In the genomic region with DNA sequence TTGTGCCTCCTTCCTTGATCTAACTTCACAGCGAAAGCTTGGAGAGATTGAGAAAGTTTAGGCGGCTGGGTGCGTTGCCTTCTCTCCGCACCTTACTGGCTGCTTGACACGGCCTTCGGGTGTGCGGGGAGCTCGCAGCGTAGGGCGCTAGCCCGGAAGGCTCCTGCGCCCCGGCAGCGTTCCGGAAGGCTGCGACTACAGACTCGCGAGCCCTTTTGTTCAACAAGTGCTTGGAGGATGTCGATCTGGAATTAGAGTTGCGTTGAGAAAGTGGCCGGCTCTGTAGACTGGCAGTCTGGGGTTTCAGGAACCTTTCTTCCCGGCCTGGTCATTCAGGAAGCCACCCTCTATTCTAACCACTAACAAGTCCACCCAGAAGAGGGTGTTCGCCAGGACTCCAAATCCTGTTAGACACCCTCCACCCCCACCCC, we compare ENCODE assay signal across 8 mouse cellular contexts. TPM values are rescaled to one million over a fixed set of nuclear protein-coding genes. Genes with fewer than 3 reads are reported as not detected.
DNase-seq lines count a peak whose midpoint lies in the region; ATAC-seq and TF ChIP-seq lines count a peak whose summit lies in the region.

No protein-coding gene starts in this region.

- WGBS in forebrain, embryonic 16.5 days, result under 1% methylated on average over 23 of the region's 23 CpGs
- 1% methylated on average over 23 of the region's 23 CpGs for WGBS in intestine, embryonic 14.5 days
- under 1% methylated on average over 23 of the region's 23 CpGs for WGBS in lung, embryonic 14.5 days

- no peak for ATAC-seq in forebrain, embryonic 16.5 days
- no peak for ATAC-seq in intestine, embryonic 14.5 days (replicated peaks; ENCODE audit: low FRiP score, low TSS enrichment, low read depth)
- no peak for ATAC-seq in lung, embryonic 14.5 days (ENCODE audit: insufficient read depth)

- DNase-seq in layer of hippocampus, adult 2 months (ENCODE audit: low spot score in 2 of 2), result no peak
- DNase-seq in layer of hippocampus, adult 9-11 months, result no peak
- peak; percentile 43 for DNase-seq in adrenal gland, postnatal 10 days
- peak; percentile 71 for DNase-seq in intestine, embryonic 14.5 days (ENCODE audit: low spot score)
- peak; percentile 48 for DNase-seq in lung, embryonic 14.5 days
- DNase-seq in retina, embryonic 14.5 days (ENCODE audit: low spot score), result peak; percentile 30
- DNase-seq in left cerebral cortex, adult 9 months (ENCODE audit: low spot score in 2 of 2), result no peak

- H3K9me3 ChIP-seq in forebrain, embryonic 16.5 days (ENCODE audit: control insufficient read depth, low read length), result no peaks in the 10 kb centered on the region
- H3K9me3 ChIP-seq in intestine, embryonic 14.5 days (ENCODE audit: control insufficient read depth, low read length), result no peaks in the 10 kb centered on the region
- no peaks in the 10 kb centered on the region for H3K9me3 ChIP-seq in lung, embryonic 14.5 days (ENCODE audit: low read depth, low read length)

- no peaks in the 10 kb centered on the region for H3K27me3 ChIP-seq in forebrain, embryonic 16.5 days (replicated peaks; ENCODE audit: control insufficient read depth, insufficient read depth, low read length)
- no peaks in the 10 kb centered on the region for H3K27me3 ChIP-seq in intestine, embryonic 14.5 days (replicated peaks; ENCODE audit: control insufficient read depth, insufficient read depth, low read length)
- H3K27me3 ChIP-seq in lung, embryonic 14.5 days (ENCODE audit: insufficient read depth, low read length), result peaks cover 11% of the 10 kb centered on the region; the same call in 1 of the 2 replicates

- H3K27ac ChIP-seq in layer of hippocampus, adult 2 months, result peak overlapping the region; percentile 54
- H3K27ac ChIP-seq in forebrain, embryonic 16.5 days (ENCODE audit: low read length), result no peak overlapping the region
- no peak overlapping the region for H3K27ac ChIP-seq in intestine, embryonic 14.5 days (ENCODE audit: low read depth)
- no peak overlapping the region for H3K27ac ChIP-seq in lung, embryonic 14.5 days (ENCODE audit: low read depth)

- H3K36me3 ChIP-seq in forebrain, embryonic 16.5 days (ENCODE audit: control insufficient read depth, insufficient read depth), result no peaks in the 10 kb centered on the region
- no peaks in the 10 kb centered on the region for H3K36me3 ChIP-seq in intestine, embryonic 14.5 days (ENCODE audit: control insufficient read depth, insufficient read depth, low read length)
- no peaks in the 10 kb centered on the region for H3K36me3 ChIP-seq in lung, embryonic 14.5 days (ENCODE audit: insufficient read depth)

- peaks cover 18% of the 10 kb centered on the region for H3K4me1 ChIP-seq in forebrain, embryonic 16.5 days (replicated peaks; ENCODE audit: control insufficient read depth, insufficient read depth, low read length)
- H3K4me1 ChIP-seq in intestine, embryonic 14.5 days (replicated peaks; ENCODE audit: control insufficient read depth, insufficient read depth, low read length), result peaks cover 13% of the 10 kb centered on the region
- H3K4me1 ChIP-seq in lung, embryonic 14.5 days (ENCODE audit: insufficient read depth), result 0 out of 2 replicates have a peak, but pooled peaks cover 9% of the 10 kb centered on the region

- peak overlapping the region; percentile 64 for H3K9ac ChIP-seq in forebrain, embryonic 16.5 days (replicated peaks; ENCODE audit: low read depth, low read length)
- peak overlapping the region; percentile 63 for H3K9ac ChIP-seq in intestine, embryonic 14.5 days (ENCODE audit: low read length)
- peak overlapping the region; percentile 58 for H3K9ac ChIP-seq in lung, embryonic 14.5 days

- TF ChIP-seq CTCF in layer of hippocampus, adult 2 months (conservative IDR thresholded peaks at IDR 0.05), result no peak
- no peak for TF ChIP-seq CTCF in lung, embryonic 14.5 days (IDR thresholded peaks at IDR 0.05; ENCODE audit: low read depth)

- H3K4me3 ChIP-seq in layer of hippocampus, adult 2 months, result peak overlapping the region; percentile 89
- peak overlapping the region; percentile 75 for H3K4me3 ChIP-seq in forebrain, embryonic 16.5 days (replicated peaks; ENCODE audit: low read length)
- H3K4me3 ChIP-seq in intestine, embryonic 14.5 days (ENCODE audit: low read depth, low read length), result peak overlapping the region; percentile 79
- peak overlapping the region; percentile 57 for H3K4me3 ChIP-seq in lung, embryonic 14.5 days (ENCODE audit: low read depth, low read length)

- H3K4me2 ChIP-seq in forebrain, embryonic 16.5 days (ENCODE audit: low read length), result peak overlapping the region; percentile 92
- H3K4me2 ChIP-seq in intestine, embryonic 14.5 days (ENCODE audit: low read length), result peak overlapping the region; percentile 93
- H3K4me2 ChIP-seq in lung, embryonic 14.5 days, result peak overlapping the region; percentile 92

RNA-seq across cellular contexts. Expression of gene Hpcal1, which starts 1.2 kb away (rescaled TPM):
- total RNA-seq in layer of hippocampus, adult 2 months (2021), result 10 to 100 TPM; 54.3 to 64.6 TPM
- 10 to 100 TPM; 25.4 to 26.2 TPM for total RNA-seq in adrenal gland, postnatal 10 days (2021)
- 34.6 and 47.1 TPM in 2 replicates for polyA plus RNA-seq in forebrain, embryonic 16.5 days (2015; fragmentation: Nextera tagmentation; extraction: Ambion mirVana)
- polyA plus RNA-seq in intestine, embryonic 14.5 days (2014; fragmentation: Nextera tagmentation; extraction: Ambion mirVana), result 42.9 and 48.6 TPM in 2 replicates
- polyA plus RNA-seq in lung, embryonic 14.5 days (2014; fragmentation: Nextera tagmentation; extraction: Ambion mirVana), result 52.1 and 52.4 TPM in 2 replicates

Comparison
In these comparisons a context has a peak if more than half of its experiments do, and no peak if none do; other contexts are left out.
1. DNase-seq: peak in adrenal gland, postnatal 10 days (single experiment), intestine, embryonic 14.5 days (single experiment), lung, embryonic 14.5 days (single experiment) and retina, embryonic 14.5 days (single experiment); none in layer of hippocampus, adult 2 months (0 of 2), layer of hippocampus, adult 9-11 months (single experiment) and left cerebral cortex, adult 9 months (0 of 2).
2. Peak in every context shown above with its lines, with median percentiles within 50 percentile points of each other: H3K4me3 ChIP-seq, H3K4me2 ChIP-seq and H3K9ac ChIP-seq.